18 mouse cellular contexts compared by ENCODE assay signal in the genomic region with DNA sequence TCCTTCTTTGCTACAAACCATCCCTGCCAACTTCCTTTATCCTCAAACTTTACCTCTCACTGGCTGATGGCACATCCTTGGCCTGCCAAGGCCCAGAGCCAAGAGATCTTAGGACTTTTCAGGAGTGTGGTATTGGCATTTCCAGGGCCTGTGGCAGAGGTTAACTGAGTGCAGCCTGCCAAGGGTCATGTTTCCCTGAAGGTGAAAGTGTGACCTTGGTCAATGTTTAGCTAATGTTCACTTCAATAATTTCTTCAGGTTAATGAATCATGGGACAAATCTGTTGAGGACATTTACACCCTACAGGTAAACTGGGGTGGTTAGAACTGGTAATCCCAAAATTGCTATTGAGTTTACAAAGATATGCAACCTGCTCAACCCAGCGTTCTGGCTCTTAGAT.
DNase-seq lines count a peak whose midpoint lies in the region; ATAC-seq and TF ChIP-seq lines count a peak whose summit lies in the region.
"Had no signal": no experiment of that assay in that cellular context is flagged by ENCODE, and none has a peak within 500 bp of the region (broad histone marks: within the 10 kb centered on the region; RNA-seq: fewer than 3 reads in every experiment).

No protein-coding gene starts in this region.

- no peak for ATAC-seq in kidney, embryonic 14.5 days (ENCODE audit: low FRiP score, low TSS enrichment)
- peak; percentile 77; the same call in 1 of the 2 replicates for ATAC-seq in kidney, embryonic 16.5 days (ENCODE audit: low FRiP score, low TSS enrichment)
- ATAC-seq in cerebellum, adult (ENCODE audit: insufficient number of reproducible peaks, low FRiP score, low TSS enrichment), result no peak
- ATAC-seq: forebrain, embryonic 16.5 days had no signal

- H3K27me3 ChIP-seq in kidney, embryonic 14.5 days (ENCODE audit: control insufficient read depth, insufficient read depth, low read length), result no peaks in the 10 kb centered on the region
- no peaks in the 10 kb centered on the region for H3K27me3 ChIP-seq in kidney, adult 2 months (replicated peaks; ENCODE audit: control insufficient read depth, insufficient read depth, low read length)
- no peaks in the 10 kb centered on the region for H3K27me3 ChIP-seq in kidney, embryonic 16.5 days (ENCODE audit: insufficient read depth, low read length)
- H3K27me3 ChIP-seq: embryonic facial prominence, embryonic 13.5 days; forebrain, embryonic 12.5 days; heart, embryonic 13.5 days had no signal

- 56% methylated on average over 1 of the region's 1 CpGs for whole genome bisulfite sequencing in kidney, embryonic 14.5 days
- 32% methylated on average over 1 of the region's 1 CpGs for WGBS in kidney, adult 2 months
- WGBS in kidney, embryonic 16.5 days, result 52% methylated on average over 1 of the region's 1 CpGs

- H3K4me1 ChIP-seq in kidney, embryonic 14.5 days (ENCODE audit: control insufficient read depth, insufficient read depth, low read length), result no peaks in the 10 kb centered on the region
- peaks cover 21% of the 10 kb centered on the region for H3K4me1 ChIP-seq in kidney, adult 2 months (ENCODE audit: control insufficient read depth, insufficient read depth, low read length)
- H3K4me1 ChIP-seq in kidney, embryonic 16.5 days (ENCODE audit: insufficient read depth, low read length), result no peaks in the 10 kb centered on the region
- H3K4me1 ChIP-seq: embryonic facial prominence, embryonic 13.5 days; forebrain, embryonic 12.5 days; heart, embryonic 13.5 days had no signal

- no peak overlapping the region for H3K9ac ChIP-seq in kidney, embryonic 14.5 days (ENCODE audit: low read depth, low read length)
- no peak overlapping the region for H3K9ac ChIP-seq in kidney, embryonic 16.5 days (replicated peaks; ENCODE audit: low read length)
- H3K9ac ChIP-seq: embryonic facial prominence, embryonic 13.5 days; forebrain, embryonic 12.5 days; heart, embryonic 13.5 days had no signal

- DNase-seq in kidney, adult 11 months, result peak; percentile 96
- peak; percentile 97 for DNase-seq in kidney, adult 2 months
- DNase-seq in kidney, postnatal 25 days, result peak; percentile 86 to 94
- DNase-seq in urinary bladder, adult 18-20 months (ENCODE audit: low spot score in 2 of 2), result no peak
- DNase-seq in layer of hippocampus, adult 9-10 months (ENCODE audit: low spot score), result no peak
- DNase-seq: adrenal gland, postnatal 10 days; cerebellum, adult 11-12 months; cerebellum, adult 9-10 months; cerebellum, postnatal 36 days; gastrocnemius, postnatal 10 days; heart, postnatal 36 days had no signal

- no peak for TF ChIP-seq CTCF in kidney, adult 2 months (conservative IDR thresholded peaks at IDR 0.05; ENCODE audit: insufficient read depth, insufficient read length, low read depth, low read length)

- no peaks in the 10 kb centered on the region for H3K9me3 ChIP-seq in kidney, embryonic 14.5 days (ENCODE audit: control insufficient read depth, low read length)
- no peaks in the 10 kb centered on the region for H3K9me3 ChIP-seq in kidney, embryonic 16.5 days (ENCODE audit: low read length)
- H3K9me3 ChIP-seq: embryonic facial prominence, embryonic 13.5 days; forebrain, embryonic 12.5 days; heart, embryonic 13.5 days had no signal

- H3K4me2 ChIP-seq in kidney, embryonic 14.5 days (replicated peaks; ENCODE audit: low read depth, low read length), result no peak overlapping the region
- H3K4me2 ChIP-seq in kidney, embryonic 16.5 days (replicated peaks; ENCODE audit: low read depth, low read length), result no peak overlapping the region
- H3K4me2 ChIP-seq: embryonic facial prominence, embryonic 13.5 days; forebrain, embryonic 12.5 days; heart, embryonic 13.5 days had no signal

- no peak overlapping the region for H3K27ac ChIP-seq in kidney, embryonic 14.5 days (ENCODE audit: low read depth, low read length)
- peak overlapping the region; percentile 99 for H3K27ac ChIP-seq in kidney, adult 2 months (ENCODE audit: insufficient read depth, low read depth, low read length)
- H3K27ac ChIP-seq in kidney, embryonic 16.5 days (ENCODE audit: low read length), result 0 out of 2 replicates have a peak overlapping the region, but pooled peaks have one; percentile 6
- H3K27ac ChIP-seq: embryonic facial prominence, embryonic 13.5 days; forebrain, embryonic 12.5 days; heart, embryonic 13.5 days had no signal

- H3K4me3 ChIP-seq in kidney, embryonic 14.5 days (ENCODE audit: low read length), result no peak overlapping the region
- no peak overlapping the region for H3K4me3 ChIP-seq in kidney, adult 2 months (ENCODE audit: insufficient read depth, low read depth, low read length)
- no peak overlapping the region for H3K4me3 ChIP-seq in kidney, embryonic 16.5 days (ENCODE audit: low read length)
- H3K4me3 ChIP-seq: embryonic facial prominence, embryonic 13.5 days; forebrain, embryonic 12.5 days; heart, embryonic 13.5 days had no signal

- H3K36me3 ChIP-seq in kidney, embryonic 14.5 days (ENCODE audit: control insufficient read depth, insufficient read depth, low read length), result no peaks in the 10 kb centered on the region
- no peaks in the 10 kb centered on the region for H3K36me3 ChIP-seq in kidney, adult 2 months (ENCODE audit: control insufficient read depth, insufficient read depth, low read length)
- no peaks in the 10 kb centered on the region for H3K36me3 ChIP-seq in kidney, embryonic 16.5 days (ENCODE audit: insufficient read depth, low read length)
- H3K36me3 ChIP-seq: embryonic facial prominence, embryonic 13.5 days; forebrain, embryonic 12.5 days; heart, embryonic 13.5 days had no signal

- no peak for TF ChIP-seq POLR2A in kidney, adult 2 months (IDR thresholded peaks at IDR 0.05; ENCODE audit: low read depth, low read length)

Comparison
In these comparisons a context has a peak if more than half of its experiments do, and no peak if none do; other contexts are left out.
1. DNase-seq: peak in kidney, adult 11 months (single experiment), kidney, adult 2 months (single experiment) and kidney, postnatal 25 days (2 of 2); none in urinary bladder, adult 18-20 months (0 of 2) and layer of hippocampus, adult 9-10 months (single experiment).